19 mouse cellular contexts compared by ENCODE assay signal in the genomic region with DNA sequence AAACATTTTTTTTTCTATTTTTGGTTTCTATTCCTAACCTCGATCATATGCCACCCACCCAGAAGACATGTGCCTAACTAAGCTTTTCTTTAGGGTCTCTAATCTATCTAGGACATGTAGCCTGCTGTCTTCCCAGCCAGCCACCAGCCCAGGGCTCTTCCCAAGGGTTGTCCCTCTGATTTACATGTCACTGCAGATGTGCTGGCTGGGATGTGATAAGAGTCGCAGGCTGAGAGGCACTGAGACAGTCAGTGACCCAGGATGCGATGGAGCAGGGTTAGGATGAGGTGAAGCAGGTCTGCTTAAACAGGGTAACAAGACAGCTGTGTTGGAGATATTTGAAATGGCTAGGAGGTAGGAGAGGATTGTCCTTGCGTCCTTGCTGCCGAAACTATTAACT.
DNase-seq lines count a peak whose midpoint lies in the region; ATAC-seq and TF ChIP-seq lines count a peak whose summit lies in the region.
"Had no signal": no experiment of that assay in that cellular context is flagged by ENCODE, and none has a peak within 500 bp of the region (broad histone marks: within the 10 kb centered on the region; RNA-seq: fewer than 3 reads in every experiment).

No protein-coding gene starts in this region.

- H3K36me3 ChIP-seq in liver, embryonic 11.5 days (ENCODE audit: control insufficient read depth, insufficient read depth, low read length): no peaks in the 10 kb centered on the region
- H3K36me3 ChIP-seq in liver, embryonic 15.5 days (replicated peaks): no peaks in the 10 kb centered on the region
- H3K36me3 ChIP-seq in hindbrain, embryonic 16.5 days (ENCODE audit: control insufficient read depth, insufficient read depth, low read length): no peaks in the 10 kb centered on the region
- H3K36me3 ChIP-seq: hindbrain, embryonic 15.5 days had no signal

- H3K4me3 ChIP-seq in liver, embryonic 11.5 days (ENCODE audit: low read depth, low read length): no peak overlapping the region
- H3K4me3 ChIP-seq in liver, embryonic 15.5 days (replicated peaks): no peak overlapping the region
- H3K4me3 ChIP-seq in olfactory bulb, adult 2 months (ENCODE audit: insufficient read depth, low read depth, low read length): no peak overlapping the region
- H3K4me3 ChIP-seq in hindbrain, embryonic 16.5 days (ENCODE audit: low read length): no peak overlapping the region
- H3K4me3 ChIP-seq: forebrain, embryonic 10.5 days; heart, embryonic 13.5 days; hindbrain, embryonic 15.5 days had no signal

- TF ChIP-seq CTCF in olfactory bulb, adult 2 months (IDR thresholded peaks at IDR 0.05; ENCODE audit: insufficient read depth, low read depth, low read length): no peak

- peaks cover 2% of the 10 kb centered on the region; the same call in 1 of the 2 replicates for H3K27me3 ChIP-seq in liver, embryonic 11.5 days (replicated peaks; ENCODE audit: control insufficient read depth, insufficient read depth, low read length)
- peaks cover 17% of the 10 kb centered on the region; the same call in 1 of the 2 replicates for H3K27me3 ChIP-seq in liver, embryonic 15.5 days
- no peaks in the 10 kb centered on the region for H3K27me3 ChIP-seq in hindbrain, embryonic 16.5 days (replicated peaks; ENCODE audit: control insufficient read depth, insufficient read depth, low read length)
- H3K27me3 ChIP-seq: hindbrain, embryonic 15.5 days had no signal

- H3K4me1 ChIP-seq in liver, embryonic 11.5 days (replicated peaks; ENCODE audit: control insufficient read depth, insufficient read depth, low read length): 0 out of 2 replicates have a peak, but pooled peaks cover 2% of the 10 kb centered on the region
- peaks cover 25% of the 10 kb centered on the region for H3K4me1 ChIP-seq in liver, embryonic 15.5 days (replicated peaks)
- peaks cover 26% of the 10 kb centered on the region for H3K4me1 ChIP-seq in olfactory bulb, adult 2 months (ENCODE audit: control insufficient read depth, insufficient read depth, low read length)
- H3K4me1 ChIP-seq in hindbrain, embryonic 16.5 days (ENCODE audit: control insufficient read depth, insufficient read depth, low read depth, low read length): peaks cover 5% of the 10 kb centered on the region

- TF ChIP-seq POLR2A in olfactory bulb, adult 2 months (IDR thresholded peaks at IDR 0.05; ENCODE audit: insufficient read depth, low read depth, low read length): no peak

- H3K4me2 ChIP-seq in liver, embryonic 11.5 days: no peak overlapping the region
- H3K4me2 ChIP-seq in liver, embryonic 15.5 days: no peak overlapping the region
- no peak overlapping the region for H3K4me2 ChIP-seq in hindbrain, embryonic 16.5 days (ENCODE audit: low read length)
- H3K4me2 ChIP-seq: heart, embryonic 13.5 days; hindbrain, embryonic 15.5 days had no signal

- no peak for DNase-seq in liver, embryonic 11.5 days (ENCODE audit: low spot score)
- no peak for DNase-seq in liver
- DNase-seq in urinary bladder, adult 18-20 months (ENCODE audit: low spot score in 2 of 2): no peak
- no peak for DNase-seq in adrenal gland, postnatal 10 days
- DNase-seq: adrenal gland, adult 8-10 months; cerebellum, adult 11 months; cerebellum, adult 9-10 months; cerebellum, postnatal 36 days; gastrocnemius, postnatal 36 days; heart, adult 11 months; heart, postnatal 36 days had no signal

- H3K9ac ChIP-seq in liver, embryonic 11.5 days (ENCODE audit: low read depth, low read length): no peak overlapping the region
- no peak overlapping the region for H3K9ac ChIP-seq in liver, embryonic 15.5 days
- H3K9ac ChIP-seq in hindbrain, embryonic 16.5 days (ENCODE audit: low read depth, low read length): no peak overlapping the region
- H3K9ac ChIP-seq: heart, embryonic 13.5 days; hindbrain, embryonic 15.5 days had no signal

- no peak overlapping the region for H3K27ac ChIP-seq in liver, embryonic 11.5 days (ENCODE audit: low read depth, low read length)
- H3K27ac ChIP-seq in liver, embryonic 15.5 days (replicated peaks): no peak overlapping the region
- H3K27ac ChIP-seq in olfactory bulb, adult 2 months (ENCODE audit: insufficient read depth, low read depth, low read length): peak overlapping the region; percentile 72; the same call in 1 of the 2 replicates
- no peak overlapping the region for H3K27ac ChIP-seq in hindbrain, embryonic 16.5 days (ENCODE audit: low read depth, low read length)
- H3K27ac ChIP-seq: forebrain, embryonic 10.5 days; heart, embryonic 13.5 days; hindbrain, embryonic 15.5 days had no signal

- ATAC-seq in liver, embryonic 11.5 days (replicated peaks; ENCODE audit: low FRiP score): peak; percentile 65
- 0 out of 2 replicates have a peak, but pooled peaks have one; percentile 43 for ATAC-seq in erythroid progenitor cell, adult 5-6 weeks (replicated peaks; ENCODE audit: low FRiP score, poor library complexity, severe bottlenecking)
- ATAC-seq in liver, embryonic 15.5 days (ENCODE audit: insufficient read depth): peak; percentile 61
- ATAC-seq in hindbrain, embryonic 16.5 days: no peak
- ATAC-seq: forebrain, embryonic 14.5 days had no signal

- H3K9me3 ChIP-seq in liver, embryonic 11.5 days (ENCODE audit: control insufficient read depth, low read length): no peaks in the 10 kb centered on the region; the same call in 1 of the 2 replicates
- H3K9me3 ChIP-seq in liver, embryonic 15.5 days (replicated peaks): no peaks in the 10 kb centered on the region
- no peaks in the 10 kb centered on the region for H3K9me3 ChIP-seq in hindbrain, embryonic 16.5 days (ENCODE audit: control insufficient read depth, low read length)
- H3K9me3 ChIP-seq: hindbrain, embryonic 15.5 days had no signal

- 64% methylated on average over 5 of the region's 5 CpGs for WGBS in liver, embryonic 11.5 days
- 49% methylated on average over 5 of the region's 5 CpGs for WGBS in liver, embryonic 15.5 days (ENCODE audit: insufficient replicate concordance)
- WGBS in olfactory bulb, adult 2 months: 51% methylated on average over 5 of the region's 5 CpGs
- 75% methylated on average over 5 of the region's 5 CpGs for WGBS in hindbrain, embryonic 16.5 days
